Mouse (Mus musculus): ENCODE measurements around the gene Phf20.

Gene Phf20

DNA sequence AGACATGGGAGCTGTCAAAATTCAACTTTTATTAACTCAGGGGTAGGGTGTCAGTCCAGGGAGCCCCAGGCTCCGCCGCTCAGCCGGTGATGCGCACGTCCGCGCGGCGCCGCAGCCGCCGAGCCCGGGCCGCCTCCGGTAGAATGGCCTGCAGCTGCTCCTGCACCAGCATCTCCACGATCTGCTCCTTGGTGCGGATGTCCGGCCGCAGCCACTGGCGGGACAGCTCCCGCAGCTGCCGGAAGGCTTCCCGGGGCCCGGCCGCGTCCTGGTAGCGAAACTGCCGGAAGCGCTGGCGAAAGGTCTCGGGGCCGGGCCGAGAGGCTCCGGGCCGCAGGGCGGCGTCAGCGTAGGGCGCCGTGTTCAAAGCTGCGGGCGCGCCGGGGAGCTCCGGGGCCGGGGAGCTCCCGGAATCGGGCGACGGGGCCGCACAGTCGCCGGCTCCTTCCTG is 115.6 kb downstream of the Phf20 start:
- peak; percentile 64 for DNase-seq (ENCODE audit: low read depth, low spot score)

DNA sequence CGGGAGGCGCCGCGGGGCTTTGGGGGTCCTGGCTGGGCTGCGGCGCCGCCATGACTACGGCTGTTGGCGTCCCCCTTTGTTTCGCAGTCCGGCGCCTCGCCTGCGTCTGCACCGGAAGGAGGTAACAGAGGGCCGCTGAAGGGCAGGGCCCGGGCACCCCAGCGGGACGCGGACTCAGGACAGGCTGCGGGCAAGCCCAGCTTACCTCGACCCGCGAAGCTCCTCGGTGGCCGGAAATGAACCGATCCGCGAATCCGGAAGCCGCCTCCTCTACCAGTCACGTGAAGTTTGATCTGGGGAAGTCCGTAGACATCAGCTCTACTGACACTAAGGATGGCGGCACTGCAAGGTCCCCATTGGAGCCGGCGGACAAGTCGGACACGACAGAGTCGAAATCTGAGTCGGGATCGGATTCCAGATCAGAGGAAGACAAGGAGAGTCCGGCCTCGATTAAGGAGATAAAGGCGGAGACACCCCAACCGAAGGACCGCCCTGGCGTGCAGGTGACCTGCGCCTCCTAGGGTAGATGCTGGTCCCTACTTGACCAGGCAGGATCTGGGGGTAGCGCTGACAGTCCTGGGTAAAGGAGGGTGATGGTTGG is 116.1 kb downstream of the Phf20 start, which contains the start of the genes Cnbd2 and Scand1:
Cnbd2 (plus strand) TSS at position 3 of the 601 bp plus-strand sequence.
Scand1 (minus strand) TSS at position 408 of the 601 bp plus-strand sequence.
- peak; percentile 81 for DNase-seq (ENCODE audit: low read depth, low spot score)

DNA sequence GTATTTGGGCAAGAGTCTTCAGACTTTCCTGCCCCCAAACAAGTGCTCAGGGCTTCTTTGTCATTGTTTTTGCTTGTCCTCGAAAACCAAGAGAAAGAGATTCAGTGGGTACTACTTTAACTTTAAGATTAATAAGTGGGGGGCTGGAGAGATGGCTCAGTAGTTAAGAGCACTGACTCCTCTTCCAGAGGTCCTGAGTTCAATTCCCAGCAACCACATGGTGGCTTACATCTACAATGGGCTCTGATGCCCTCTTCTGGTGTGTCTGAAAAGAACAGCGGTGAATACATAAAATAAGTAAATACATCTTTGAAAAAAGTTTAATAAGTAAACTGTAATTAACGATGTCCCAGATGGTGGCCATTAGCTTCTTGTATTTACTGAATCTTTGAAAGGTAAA is 116.9 kb downstream of the Phf20 start:
- no peak for DNase-seq (ENCODE audit: low read depth, low spot score)

DNA sequence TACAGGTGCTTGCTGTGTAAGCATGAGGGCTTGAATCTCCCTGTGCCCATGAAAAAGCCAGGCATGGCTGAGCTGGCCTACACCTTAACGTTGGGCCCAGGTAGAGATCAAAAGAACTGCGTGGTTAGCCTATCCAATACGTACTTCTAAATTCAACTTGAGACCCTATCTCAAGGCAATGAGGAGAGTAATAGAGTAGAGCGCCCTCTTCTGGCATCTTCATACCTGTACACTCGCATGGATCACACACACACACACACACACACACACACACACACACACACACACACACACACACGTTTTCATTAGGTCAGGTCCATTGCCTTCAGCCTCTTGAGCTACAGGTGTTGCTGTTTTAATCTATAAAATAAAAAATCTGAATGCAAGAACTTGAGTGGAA is 118.5 kb downstream of the Phf20 start:
- DNase-seq (ENCODE audit: low read depth, low spot score): peak; percentile 57

DNA sequence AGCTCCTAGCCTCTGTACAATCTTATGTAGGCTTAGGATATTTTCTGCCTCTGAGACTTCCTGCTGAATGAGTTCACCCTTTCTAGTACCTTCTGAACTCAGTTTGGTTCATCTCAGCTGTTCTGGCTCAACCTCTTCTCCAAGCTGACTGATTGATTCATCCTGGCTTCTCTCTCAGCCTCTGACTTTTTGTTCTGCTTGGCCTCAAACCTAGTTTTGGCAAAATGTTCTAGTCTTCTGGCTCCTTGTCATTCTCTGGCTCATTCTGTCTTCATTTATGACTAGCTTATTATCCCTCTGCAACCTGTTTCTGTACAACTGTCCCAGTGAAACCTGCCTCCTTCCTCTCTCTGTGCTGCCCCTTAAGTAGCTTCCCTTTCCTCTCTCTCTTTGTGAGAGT is 122.2 kb downstream of the Phf20 start:
- no peak for DNase-seq (ENCODE audit: low read depth, low spot score)

DNA sequence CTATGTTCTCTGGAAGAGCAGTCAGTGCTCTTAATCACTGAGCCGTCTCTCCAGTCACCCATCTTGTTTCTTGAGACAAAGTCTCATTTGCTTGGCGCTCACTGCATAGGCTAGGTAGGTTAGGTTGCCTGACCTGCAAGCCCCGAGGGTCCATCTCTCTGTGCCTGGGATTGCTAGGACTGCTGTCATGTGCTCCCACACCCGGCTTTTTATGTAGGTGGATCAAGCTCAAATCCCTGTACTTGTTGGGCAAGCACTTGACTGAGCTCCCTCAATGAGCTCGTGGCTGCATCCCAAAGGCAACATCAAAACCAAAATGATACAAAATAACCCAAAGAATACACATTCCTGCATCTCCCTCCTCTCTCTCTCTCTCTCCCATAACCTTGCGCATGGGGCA is 125.3 kb downstream of the Phf20 start:
- no peak for DNase-seq (ENCODE audit: low read depth, low spot score)

DNA sequence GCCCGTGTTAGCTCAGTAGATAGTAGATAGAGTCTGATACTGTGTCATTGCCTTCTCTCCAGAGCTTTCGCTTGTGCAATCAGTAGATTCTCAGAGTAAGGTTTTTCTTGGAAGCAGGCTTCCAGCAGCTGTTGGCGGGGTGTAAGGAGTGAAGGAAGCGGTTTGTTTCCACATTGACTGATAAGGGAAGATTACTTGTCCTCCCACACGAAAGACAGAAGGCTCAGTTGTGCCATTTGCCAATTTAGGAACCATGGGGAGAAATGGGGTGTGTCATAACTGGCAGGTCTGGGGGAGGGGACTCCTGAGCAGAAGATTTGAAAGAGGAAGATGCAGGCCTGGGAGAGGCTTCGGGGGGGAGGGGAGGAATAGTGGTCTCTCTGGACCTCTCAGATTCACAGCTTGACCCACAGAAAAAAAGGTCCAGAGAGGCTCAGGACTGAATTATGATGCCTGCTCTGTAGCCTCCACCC is 127.9 kb downstream of the Phf20 start:
- no peak for DNase-seq (ENCODE audit: low read depth, low spot score)

DNA sequence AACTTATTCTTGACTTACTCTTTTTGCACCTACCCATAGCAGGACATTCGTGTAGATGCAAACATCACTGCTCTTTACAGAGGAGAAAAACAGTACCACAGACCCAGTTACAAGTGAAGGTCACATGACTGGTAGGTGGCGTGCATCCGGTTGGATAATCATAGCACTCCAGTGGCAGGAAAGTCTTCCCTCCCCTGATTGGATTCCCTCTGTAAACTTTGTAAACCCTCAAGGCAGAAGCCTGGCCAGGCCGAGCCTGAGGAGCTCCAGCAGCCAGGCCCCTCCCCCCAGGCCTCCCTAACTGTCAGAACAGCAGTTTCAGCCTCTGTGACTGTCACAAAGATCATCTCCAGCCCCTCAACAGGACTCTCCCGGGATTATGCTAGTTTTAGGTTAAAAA is 128.4 kb downstream of the Phf20 start:
- no peak for DNase-seq (ENCODE audit: low read depth, low spot score)

DNA sequence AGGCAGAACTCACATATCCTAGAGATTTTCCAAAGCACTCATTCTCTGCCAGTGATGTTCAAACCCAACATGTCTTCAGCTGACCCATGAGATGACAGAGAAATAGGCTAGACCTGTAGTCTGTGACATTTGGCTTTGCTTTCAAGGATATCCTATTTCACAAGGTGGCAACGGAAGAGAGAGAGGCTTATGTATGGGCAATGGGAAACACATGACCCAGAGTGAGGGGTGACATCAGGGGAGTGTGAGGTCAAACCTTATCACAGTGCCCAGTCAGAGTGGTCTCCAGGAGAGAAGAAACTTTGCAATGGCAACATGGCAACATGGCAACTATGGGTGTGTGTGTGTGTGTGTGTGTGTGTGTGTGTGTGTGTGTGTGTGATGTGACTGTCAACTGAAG is 134.4 kb downstream of the Phf20 start:
- no peak for DNase-seq (ENCODE audit: low read depth, low spot score)

DNA sequence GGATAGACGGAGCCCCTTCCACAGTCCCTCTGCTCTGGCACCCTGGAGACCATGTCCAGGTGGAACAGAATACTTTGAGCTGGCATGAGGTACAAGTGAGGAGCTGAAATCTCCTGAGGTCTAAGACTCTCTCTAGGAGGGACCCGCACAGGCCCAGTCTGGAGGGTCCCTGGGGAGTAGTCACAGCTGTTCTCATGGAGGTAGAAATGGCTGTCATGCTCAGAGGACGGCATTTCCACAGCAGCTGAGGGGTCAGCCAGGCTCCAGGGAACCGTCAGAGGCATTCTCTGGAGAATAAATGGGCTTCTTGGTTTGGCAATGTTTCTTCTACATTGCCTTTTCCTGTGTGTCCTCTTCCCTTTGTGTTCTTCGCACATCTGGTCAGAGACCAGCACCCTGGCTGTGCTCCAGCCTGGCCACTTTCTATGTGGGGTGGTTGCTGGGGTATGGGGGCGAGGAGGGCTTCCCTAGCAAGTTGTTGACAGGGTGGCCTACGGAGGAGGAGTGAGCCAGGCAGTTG is 135.2 kb downstream of the Phf20 start:
- no peak for DNase-seq (ENCODE audit: low read depth, low spot score)

DNA sequence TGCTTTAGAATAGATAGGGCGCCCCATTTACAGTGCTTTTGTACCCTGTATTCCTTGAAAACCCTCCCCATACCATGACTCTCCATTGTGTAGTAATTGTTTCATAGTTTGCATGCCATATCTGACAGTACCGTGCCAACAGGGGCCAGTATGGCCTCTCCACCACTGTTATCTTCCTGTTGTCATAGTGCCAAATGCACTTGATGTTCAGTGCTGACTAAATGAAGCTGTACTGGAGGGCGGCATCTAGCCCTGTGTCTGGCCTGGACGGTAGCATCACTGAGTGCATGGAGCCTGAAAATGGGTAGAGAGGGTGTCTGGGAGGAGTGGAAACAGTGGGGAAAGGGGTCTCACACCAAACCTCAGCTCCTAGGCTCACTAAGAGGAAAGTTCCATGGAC is 143.8 kb downstream of the Phf20 start:
- no peak for DNase-seq (ENCODE audit: low read depth, low spot score)

DNA sequence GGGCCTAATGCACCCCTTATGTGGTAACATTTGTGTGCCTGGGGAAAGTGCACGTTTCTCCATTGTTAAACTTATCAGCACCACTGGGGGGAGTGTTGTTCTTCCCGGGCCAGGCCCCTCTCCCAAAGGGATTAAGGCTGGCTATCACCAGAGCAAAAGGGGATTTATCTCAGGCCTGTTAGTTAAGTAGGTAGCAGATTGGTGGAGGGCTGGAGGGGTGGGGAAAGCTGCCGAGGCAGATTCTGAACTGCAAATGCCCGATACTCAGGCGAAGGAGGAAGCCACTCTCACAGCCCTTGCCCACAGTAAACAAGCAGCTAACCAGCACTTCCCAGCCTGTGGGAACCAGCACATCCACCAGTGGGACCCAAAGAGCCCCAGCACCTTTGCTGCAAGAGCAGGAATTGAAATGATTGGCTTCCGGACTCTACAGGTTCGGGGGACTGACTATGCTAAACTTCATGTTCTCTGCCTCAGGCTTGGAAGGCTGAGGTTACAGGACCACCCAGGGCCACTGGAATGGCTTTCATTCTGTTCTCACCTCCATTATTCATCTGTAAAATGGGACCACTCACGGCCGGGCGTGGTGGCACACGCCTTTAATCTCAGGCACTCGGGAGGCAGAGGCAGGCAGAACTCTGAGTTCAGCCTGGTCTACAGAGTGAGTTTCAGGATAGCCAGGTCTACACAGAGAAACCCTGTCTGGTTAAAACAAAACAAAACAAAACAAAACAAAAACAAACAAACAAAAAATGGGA is 148.7 kb downstream of the Phf20 start:
- peak; percentile 90 for DNase-seq (ENCODE audit: low read depth, low spot score)

DNA sequence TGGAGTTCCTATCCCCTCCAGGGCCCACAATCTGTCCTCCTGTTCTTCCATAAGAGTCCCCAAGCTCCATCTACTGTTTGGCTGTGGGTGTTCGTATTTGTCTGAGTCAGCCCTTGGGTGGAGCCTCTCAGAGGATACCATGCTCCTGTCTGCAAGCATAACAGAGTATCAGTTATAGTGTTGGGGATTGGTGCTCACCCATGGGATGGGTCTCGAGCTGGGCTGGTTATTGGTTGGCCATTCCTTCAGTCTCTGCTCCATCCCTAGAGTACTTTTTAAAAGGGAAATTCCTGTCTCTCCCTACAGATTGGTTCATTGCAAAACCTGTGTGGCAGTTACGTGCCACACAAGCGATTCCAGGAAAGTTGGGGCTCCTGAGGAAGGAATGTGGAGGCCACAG is 152.5 kb downstream of the Phf20 start:
- no peak for DNase-seq (ENCODE audit: low read depth, low spot score)

DNA sequence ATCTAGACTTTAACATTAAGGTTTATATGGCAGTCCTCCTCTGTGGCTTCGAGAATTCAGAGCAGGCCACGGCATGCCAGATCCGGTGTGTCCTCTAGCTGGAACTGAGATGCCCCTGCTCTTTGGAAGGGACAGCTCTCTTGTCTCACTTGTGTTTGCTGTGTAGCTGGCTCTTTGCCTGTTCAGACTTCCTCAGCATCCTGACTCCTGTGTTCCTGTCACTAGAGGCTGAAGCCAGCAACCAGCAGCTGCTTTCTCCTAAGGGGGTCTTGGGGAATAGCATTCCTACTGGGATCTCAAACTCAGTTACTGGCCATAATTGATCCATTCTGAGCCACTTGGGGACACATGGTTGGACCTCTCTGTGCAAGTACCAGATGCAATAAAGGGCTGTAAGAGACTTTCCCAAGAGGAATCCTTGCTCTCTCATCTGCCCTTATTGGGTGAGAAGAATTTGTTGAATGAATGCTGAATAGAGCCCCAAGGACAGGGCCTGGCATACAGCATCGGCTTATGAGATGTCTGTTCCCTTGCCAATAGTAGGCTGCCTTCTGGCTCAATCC is 153.1 kb downstream of the Phf20 start:
- no peak for DNase-seq (ENCODE audit: low read depth, low spot score)

DNA sequence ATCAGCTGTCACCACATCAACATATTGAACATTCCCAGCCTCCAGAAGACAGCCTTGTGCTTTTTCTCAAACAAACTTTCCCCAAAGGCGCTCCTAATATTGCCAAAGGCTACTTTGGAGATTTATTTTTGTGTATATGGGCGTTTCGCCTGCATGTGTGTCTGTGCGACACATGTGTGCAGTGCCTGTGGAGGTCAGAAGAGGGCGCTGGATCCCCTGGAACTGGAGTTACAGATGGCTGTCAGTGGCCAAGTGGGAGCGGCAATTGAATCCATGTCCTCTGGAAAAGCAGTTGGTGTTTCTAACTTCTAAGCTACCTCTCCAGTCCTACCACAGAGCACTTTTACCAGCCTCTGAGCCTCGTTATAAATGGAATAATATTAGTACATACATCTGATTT is 155.0 kb downstream of the Phf20 start:
- peak; percentile 87 for DNase-seq (ENCODE audit: low read depth, low spot score)

DNA sequence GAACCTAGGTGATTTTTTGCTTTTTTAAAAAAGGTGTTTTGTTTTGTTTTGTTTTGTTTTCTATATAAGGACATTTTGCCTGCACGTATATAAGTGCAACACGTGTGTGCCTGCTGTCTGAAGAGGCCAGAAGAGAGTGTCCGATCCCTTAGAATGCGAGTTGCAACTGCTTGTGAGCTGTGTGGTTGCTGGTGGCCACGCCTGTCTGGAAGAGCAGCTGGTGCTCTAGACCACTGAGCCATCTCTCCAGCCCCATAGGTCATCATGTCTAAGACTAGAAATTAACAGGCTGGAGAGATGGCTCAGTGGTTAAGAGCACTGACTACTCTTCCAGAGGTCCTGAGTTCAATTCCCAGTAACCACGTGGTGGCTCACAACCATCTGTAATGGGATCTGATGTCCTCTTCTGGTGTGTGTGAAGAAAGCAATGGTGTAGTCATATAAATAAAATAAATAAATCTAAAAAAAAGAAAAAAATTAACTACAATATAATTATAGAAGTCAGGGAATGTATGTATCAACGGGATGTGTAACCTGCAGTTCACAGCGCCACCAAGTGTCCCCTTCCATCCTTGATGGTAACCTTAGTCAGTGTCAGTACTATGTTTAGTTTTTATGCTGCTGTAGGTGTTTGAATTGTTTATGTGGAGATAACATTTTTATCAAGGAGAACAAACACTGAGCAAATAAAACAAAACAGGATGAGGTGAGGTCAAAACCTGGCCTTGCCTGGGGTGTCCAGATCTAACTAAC is 156.3 kb downstream of the Phf20 start:
- no peak for DNase-seq (ENCODE audit: low read depth, low spot score)

DNA sequence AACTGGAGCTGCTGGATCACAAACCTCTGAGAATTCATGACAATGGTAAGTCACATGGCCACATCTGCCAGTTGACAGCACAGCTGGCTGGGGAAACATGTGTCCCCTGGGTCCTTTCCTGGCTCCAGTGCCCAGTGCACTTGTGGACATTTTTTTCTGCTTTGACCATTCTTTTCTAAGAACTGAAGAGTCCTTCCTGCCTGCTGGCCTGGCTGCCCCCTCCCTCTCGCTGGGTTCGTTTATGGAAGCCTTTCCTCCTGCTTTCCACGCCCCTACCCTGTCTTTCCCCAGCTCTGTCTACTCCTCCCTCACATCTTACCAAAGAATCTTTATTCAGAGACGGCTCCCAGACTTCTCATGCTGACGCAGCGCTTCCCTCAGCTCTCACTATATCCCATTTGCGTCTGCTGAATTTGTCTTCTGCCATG is 157.0 kb downstream of the Phf20 start:
- no peak for DNase-seq (ENCODE audit: low read depth, low spot score)

DNA sequence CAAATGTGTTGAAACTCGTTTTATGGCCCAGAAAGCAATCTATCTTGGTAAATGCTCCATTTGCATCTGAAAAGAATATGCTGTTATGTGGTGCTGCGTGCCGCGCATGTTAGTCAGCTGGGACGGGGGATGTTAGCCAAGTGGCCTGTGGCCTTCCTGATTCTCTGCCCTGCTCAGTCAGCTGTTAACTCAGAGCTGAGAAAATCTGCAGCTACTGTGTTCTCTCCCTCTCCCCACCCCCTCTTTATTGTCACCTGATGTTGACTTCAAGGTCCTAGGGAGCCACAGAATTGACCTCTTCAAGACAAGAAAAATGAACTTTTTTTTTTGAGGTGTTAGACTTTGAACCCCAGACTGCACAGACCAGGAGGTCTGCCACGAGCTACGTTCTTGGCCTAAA is 159.8 kb downstream of the Phf20 start:
- DNase-seq (ENCODE audit: low read depth, low spot score): no peak
